Mouse (Mus musculus): ENCODE measurements around the gene Ptges3. TPM values are rescaled to one million over a fixed set of nuclear protein-coding genes. Genes with fewer than 3 reads are reported as not detected.
"Not testable (repeated sequence)": the region's sequence is repeated elsewhere in the genome, so short reads cannot be mapped to it uniquely, and the experiment has no call there.

Gene Ptges3
- total RNA-seq, 1 experiment, result 240 TPM

DNA sequence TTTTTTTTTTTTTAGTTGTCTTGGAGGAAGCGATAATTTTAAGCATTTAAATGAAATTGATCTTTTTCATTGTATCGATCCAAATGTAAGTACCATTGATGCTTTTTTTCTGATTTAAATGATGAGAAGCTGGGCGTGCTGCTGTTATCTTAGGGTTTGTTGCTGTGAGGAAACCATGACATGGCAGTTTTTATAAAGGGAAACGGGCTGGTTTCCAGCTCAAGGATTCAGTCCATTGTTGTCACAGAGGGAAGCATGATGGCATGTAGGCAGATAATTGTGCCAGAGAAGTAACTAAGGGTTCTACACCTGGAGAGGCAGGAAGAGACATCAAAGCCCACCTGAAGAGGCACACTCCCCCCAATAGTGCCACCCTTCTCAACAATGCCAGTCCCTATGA lies 10.4 kb downstream of the Ptges3 start:
- in situ Hi-C loops (cut with MboI; ENCODE audit: low sequenced_read_pairs in 2 of 2, unreplicated experiment in 2 of 2), result no loop called here
- Histone ChIP-seq H3K4me3 (ENCODE audit: insufficient read depth in 1 of 2, low read depth in 1 of 2, low read length in 2 of 2, poor library complexity in 1 of 2, severe bottlenecking in 1 of 2) (no peak overlapping the region), H3K4me1 (ENCODE audit: control insufficient read depth in 2 of 2, insufficient read depth in 2 of 2, low read length in 2 of 2, poor library complexity in 1 of 2) (no peaks in the 10 kb centered on the region; a peak in 1 of 4 replicates), H3K36me3 (ENCODE audit: control insufficient read depth, insufficient read depth, low read length, poor library complexity, severe bottlenecking) (peaks cover 33% of the 10 kb centered on the region), H3K9ac (ENCODE audit: insufficient read depth, low read depth, low read length, poor library complexity, severe bottlenecking) (no peak overlapping the region), H3K9me3 (ENCODE audit: control insufficient read depth, insufficient read depth, low read depth, low read length) (no peaks in the 10 kb centered on the region), H3K27ac (ENCODE audit: insufficient read depth, low read depth, low read length, poor library complexity, severe bottlenecking) (peak overlapping the region; percentile 45; the same call in 1 of the 2 replicates)
- no peak for DNase-seq (ENCODE audit: low read depth, low spot score)
- no peak for TF ChIP-seq ZC3H11A (IDR thresholded peaks at IDR 0.05; ENCODE audit: borderline replicate concordance, low read depth, low read length)
- no peak for TF ChIP-seq HCFC1 (IDR thresholded peaks at IDR 0.05; ENCODE audit: borderline replicate concordance, insufficient read depth, low read length)
- peak; percentile 80; the same call in 1 of the 2 replicates for TF ChIP-seq MAFK (IDR thresholded peaks at IDR 0.05; ENCODE audit: insufficient read depth, low read depth, low read length)
- no peak for TF ChIP-seq CHD2 (IDR thresholded peaks at IDR 0.05; ENCODE audit: low read depth, low read length)

DNA sequence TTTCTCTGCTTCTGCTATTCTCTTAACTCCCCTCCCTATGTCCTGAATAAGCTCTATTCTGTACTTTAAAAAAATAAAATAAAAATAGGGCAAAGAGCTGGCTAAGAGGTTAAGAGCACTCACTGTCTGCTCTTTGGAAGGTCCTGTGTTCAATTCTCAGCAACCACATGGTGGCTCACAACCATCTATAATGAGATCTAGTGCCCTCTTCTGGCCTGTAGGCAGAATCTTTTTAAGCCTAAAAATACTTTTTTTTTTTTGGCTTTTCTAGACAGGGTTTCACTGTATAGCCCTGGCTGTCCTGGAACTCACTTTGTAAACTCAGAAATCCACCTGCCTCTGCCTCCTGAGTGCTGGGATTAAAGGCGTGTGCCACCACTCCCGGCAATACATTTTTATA lies 11.7 kb downstream of the Ptges3 start:
- in situ Hi-C loops (cut with MboI; ENCODE audit: low sequenced_read_pairs in 2 of 2, unreplicated experiment in 2 of 2); H3K4me3 ChIP-seq (ENCODE audit: insufficient read depth in 1 of 2, low read depth in 1 of 2, low read length in 2 of 2, poor library complexity in 1 of 2, severe bottlenecking in 1 of 2); H3K9ac ChIP-seq (ENCODE audit: insufficient read depth, low read depth, low read length, poor library complexity, severe bottlenecking); H3K9me3 ChIP-seq (ENCODE audit: control insufficient read depth, insufficient read depth, low read depth, low read length); H3K27ac ChIP-seq (ENCODE audit: insufficient read depth, low read depth, low read length, poor library complexity, severe bottlenecking); DNase-seq (ENCODE audit: low read depth, low spot score); H3K4me1 ChIP-seq (ENCODE audit: control insufficient read depth in 2 of 2, insufficient read depth in 2 of 2, low read length in 2 of 2, poor library complexity in 1 of 2): not testable (repeated sequence)
- TF ChIP-seq ZNF384 (IDR thresholded peaks at IDR 0.05; ENCODE audit: low read depth, low read length), result peak; percentile 74
- peaks cover 36% of the 10 kb centered on the region for H3K36me3 ChIP-seq (ENCODE audit: control insufficient read depth, insufficient read depth, low read length, poor library complexity, severe bottlenecking)

DNA sequence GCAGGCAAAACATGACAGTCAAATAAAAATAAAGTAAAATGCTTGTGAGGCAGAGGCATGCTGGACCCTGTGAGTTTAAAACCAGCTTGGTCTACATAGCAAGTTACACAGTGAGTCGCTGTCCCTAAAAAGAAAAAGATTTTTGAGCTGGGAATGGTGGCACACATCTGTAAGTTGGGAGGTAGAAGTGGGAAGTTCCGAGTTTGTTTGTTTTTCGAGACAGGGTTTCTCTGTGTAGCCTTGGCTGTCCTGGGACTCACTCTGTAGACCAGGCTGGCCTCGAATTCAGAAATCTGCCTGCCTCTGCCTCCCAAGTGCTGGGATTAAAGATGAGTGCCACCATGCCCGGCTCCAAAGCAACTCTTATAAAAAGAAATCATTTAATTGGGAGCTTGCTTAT lies 19.5 kb downstream of the Ptges3 start:
- in situ Hi-C loops (cut with MboI; ENCODE audit: low sequenced_read_pairs in 2 of 2, unreplicated experiment in 2 of 2), result not testable (repeated sequence)
- H3K36me3 ChIP-seq (ENCODE audit: control insufficient read depth, insufficient read depth, low read length, poor library complexity, severe bottlenecking), result peaks cover 13% of the 10 kb centered on the region

DNA sequence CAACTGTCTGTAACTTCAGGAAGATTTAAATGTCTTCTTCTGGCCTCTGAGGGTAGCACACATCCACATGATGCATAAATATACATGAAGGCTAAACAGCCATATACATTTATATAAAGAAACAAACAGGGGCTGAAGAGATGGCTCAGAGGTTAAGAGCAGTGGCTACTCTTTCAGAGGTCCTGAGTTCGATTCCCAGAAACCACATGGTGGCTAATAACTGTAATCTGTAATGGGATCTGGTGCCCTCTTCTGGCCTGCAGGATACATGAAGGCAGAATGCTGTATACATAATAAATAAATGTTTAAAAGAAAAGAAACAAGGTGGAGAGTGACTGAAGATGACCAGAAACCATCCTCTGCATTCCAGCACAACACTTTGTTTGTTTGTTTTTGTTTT lies 21.7 kb downstream of the Ptges3 start:
- TF ChIP-seq ZC3H11A (IDR thresholded peaks at IDR 0.05; ENCODE audit: borderline replicate concordance, low read depth, low read length) (no peak), HCFC1 (IDR thresholded peaks at IDR 0.05; ENCODE audit: borderline replicate concordance, insufficient read depth, low read length) (no peak), CHD2 (IDR thresholded peaks at IDR 0.05; ENCODE audit: low read depth, low read length) (no peak), MAFK (IDR thresholded peaks at IDR 0.05; ENCODE audit: insufficient read depth, low read depth, low read length) (no peak), ZNF384 (IDR thresholded peaks at IDR 0.05; ENCODE audit: low read depth, low read length) (no peak)
- no peak overlapping the region for H3K27ac ChIP-seq (ENCODE audit: insufficient read depth, low read depth, low read length, poor library complexity, severe bottlenecking)
- no peaks in the 10 kb centered on the region for H3K9me3 ChIP-seq (ENCODE audit: control insufficient read depth, insufficient read depth, low read depth, low read length)
- H3K4me3 ChIP-seq (ENCODE audit: insufficient read depth in 1 of 2, low read depth in 1 of 2, low read length in 2 of 2, poor library complexity in 1 of 2, severe bottlenecking in 1 of 2), result no peak overlapping the region
- in situ Hi-C loops (cut with MboI; ENCODE audit: low sequenced_read_pairs in 2 of 2, unreplicated experiment in 2 of 2), result no loop called here
- peaks cover 2% of the 10 kb centered on the region in 2 experiments; a peak in 3 of 4 replicates for H3K4me1 ChIP-seq (ENCODE audit: control insufficient read depth in 2 of 2, insufficient read depth in 2 of 2, low read length in 2 of 2, poor library complexity in 1 of 2)
- no peak for DNase-seq (ENCODE audit: low read depth, low spot score)
- H3K36me3 ChIP-seq (ENCODE audit: control insufficient read depth, insufficient read depth, low read length, poor library complexity, severe bottlenecking), result peaks cover 21% of the 10 kb centered on the region
- no peak overlapping the region for H3K9ac ChIP-seq (ENCODE audit: insufficient read depth, low read depth, low read length, poor library complexity, severe bottlenecking)

More for the DNA sequence above, 19.5 kb downstream of the Ptges3 start:
- not testable (repeated sequence) for H3K27ac ChIP-seq (ENCODE audit: insufficient read depth, low read depth, low read length, poor library complexity, severe bottlenecking); H3K9ac ChIP-seq (ENCODE audit: insufficient read depth, low read depth, low read length, poor library complexity, severe bottlenecking); H3K4me3 ChIP-seq (ENCODE audit: insufficient read depth in 1 of 2, low read depth in 1 of 2, low read length in 2 of 2, poor library complexity in 1 of 2, severe bottlenecking in 1 of 2); H3K9me3 ChIP-seq (ENCODE audit: control insufficient read depth, insufficient read depth, low read depth, low read length); DNase-seq (ENCODE audit: low read depth, low spot score); H3K4me1 ChIP-seq (ENCODE audit: control insufficient read depth in 2 of 2, insufficient read depth in 2 of 2, low read length in 2 of 2, poor library complexity in 1 of 2)

DNA sequence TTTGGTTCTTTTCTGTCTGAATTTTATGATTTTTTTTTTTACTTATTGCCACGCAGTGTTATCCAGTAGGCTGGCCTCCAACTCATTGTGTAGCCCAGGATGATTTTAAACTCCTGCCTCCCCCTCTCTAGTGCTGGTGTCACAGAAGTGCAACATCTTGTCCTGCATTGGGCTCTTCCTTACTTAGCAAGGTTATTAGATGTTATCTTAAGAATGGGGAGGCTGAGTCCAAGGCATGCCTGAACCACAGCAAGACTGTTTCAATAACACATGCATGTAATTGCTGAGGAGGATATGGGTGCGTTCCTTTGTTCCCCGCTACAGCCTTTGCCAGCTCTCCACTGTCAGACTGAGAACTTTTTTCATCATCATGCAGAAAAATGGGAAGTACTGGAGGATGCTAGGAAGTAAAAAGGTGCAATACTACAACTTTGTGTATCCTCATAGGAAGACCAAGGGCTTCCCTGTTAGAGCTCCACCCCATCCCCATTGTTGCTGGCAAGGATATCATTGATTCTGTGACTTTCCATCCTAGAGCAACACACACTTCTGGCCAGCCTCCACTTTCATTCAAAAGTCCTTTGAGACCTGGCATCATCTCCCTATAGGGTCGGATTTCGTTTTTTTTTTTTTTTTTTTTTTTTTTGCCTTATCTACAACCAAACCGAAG lies 23.2 kb downstream of the Ptges3 start:
- no peaks in the 10 kb centered on the region for H3K9me3 ChIP-seq (ENCODE audit: control insufficient read depth, insufficient read depth, low read depth, low read length)
- H3K4me1 ChIP-seq (ENCODE audit: control insufficient read depth in 2 of 2, insufficient read depth in 2 of 2, low read length in 2 of 2, poor library complexity in 1 of 2), result peaks cover 2 to 3% of the 10 kb centered on the region in 2 experiments; a peak in 3 of 4 replicates
- in situ Hi-C loops (cut with MboI; ENCODE audit: low sequenced_read_pairs in 2 of 2, unreplicated experiment in 2 of 2), result no loop called here
- TF ChIP-seq ZNF384 (IDR thresholded peaks at IDR 0.05; ENCODE audit: low read depth, low read length) (peak; percentile 86; the same call in 1 of the 2 replicates), HCFC1 (IDR thresholded peaks at IDR 0.05; ENCODE audit: borderline replicate concordance, insufficient read depth, low read length) (no peak)
- H3K9ac ChIP-seq (ENCODE audit: insufficient read depth, low read depth, low read length, poor library complexity, severe bottlenecking), result peak overlapping the region; percentile 87; the same call in 1 of the 2 replicates
- DNase-seq (ENCODE audit: low read depth, low spot score), result no peak
- peak overlapping the region; percentile 76 to 80; a peak in 3 of 4 replicates for H3K4me3 ChIP-seq (ENCODE audit: insufficient read depth in 1 of 2, low read depth in 1 of 2, low read length in 2 of 2, poor library complexity in 1 of 2, severe bottlenecking in 1 of 2)
- H3K27ac ChIP-seq (ENCODE audit: insufficient read depth, low read depth, low read length, poor library complexity, severe bottlenecking), result no peak overlapping the region
- peaks cover 32% of the 10 kb centered on the region for H3K36me3 ChIP-seq (ENCODE audit: control insufficient read depth, insufficient read depth, low read length, poor library complexity, severe bottlenecking)
